Mouse (Mus musculus): ENCODE data around the gene Tmbim6.
"Not testable (repeated sequence)": the region's sequence is repeated elsewhere in the genome, so short reads cannot be mapped to it uniquely, and the experiment has no call there.

Tmbim6 gene

DNA sequence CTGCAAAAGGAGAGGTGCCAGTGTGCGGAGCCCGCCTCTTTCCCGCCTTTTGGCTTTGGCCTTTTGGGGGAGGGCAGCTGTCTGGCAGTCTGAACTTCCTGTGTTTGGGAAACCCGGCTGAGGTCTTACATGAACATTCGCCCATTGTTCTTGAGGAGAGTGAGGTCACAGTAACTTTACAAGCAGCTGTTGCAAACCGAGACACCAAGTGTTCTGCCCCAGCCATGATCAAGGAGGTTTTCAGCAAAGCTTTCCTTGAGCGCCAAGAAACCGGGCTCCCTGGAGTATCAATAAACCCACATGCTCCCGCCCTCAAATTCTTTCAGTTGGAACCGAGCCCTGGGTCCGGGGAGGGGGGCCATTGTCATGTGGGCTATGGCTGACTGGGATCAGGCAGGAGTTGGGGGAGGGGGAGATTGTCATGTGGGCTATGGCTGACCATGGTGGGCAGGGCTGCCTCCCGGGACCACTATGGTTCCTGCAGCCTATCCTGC is 27.9 kb downstream of the Tmbim6 start:
- peak; percentile 44 to 55 for DNase-seq

DNA sequence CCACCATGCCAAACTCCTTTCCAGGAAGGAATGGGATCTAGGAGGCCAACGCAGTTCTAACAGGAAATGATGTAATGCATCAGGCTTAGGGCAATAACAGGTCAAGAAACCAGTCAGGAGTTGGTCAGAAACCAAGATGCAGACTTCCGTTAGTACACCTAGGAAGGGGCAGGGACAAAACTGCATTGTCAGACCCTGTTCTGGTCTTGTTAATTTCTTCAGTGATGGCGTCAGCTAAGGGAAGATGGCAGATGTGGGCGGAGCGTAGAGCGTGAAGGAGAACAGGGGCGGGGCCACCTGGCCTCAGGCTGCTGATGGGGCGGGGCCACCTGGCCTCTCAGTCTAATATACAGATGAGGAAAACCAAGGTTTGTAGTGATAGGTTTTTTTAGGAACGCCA is 28.5 kb downstream of the Tmbim6 start:
- no peak for DNase-seq

DNA sequence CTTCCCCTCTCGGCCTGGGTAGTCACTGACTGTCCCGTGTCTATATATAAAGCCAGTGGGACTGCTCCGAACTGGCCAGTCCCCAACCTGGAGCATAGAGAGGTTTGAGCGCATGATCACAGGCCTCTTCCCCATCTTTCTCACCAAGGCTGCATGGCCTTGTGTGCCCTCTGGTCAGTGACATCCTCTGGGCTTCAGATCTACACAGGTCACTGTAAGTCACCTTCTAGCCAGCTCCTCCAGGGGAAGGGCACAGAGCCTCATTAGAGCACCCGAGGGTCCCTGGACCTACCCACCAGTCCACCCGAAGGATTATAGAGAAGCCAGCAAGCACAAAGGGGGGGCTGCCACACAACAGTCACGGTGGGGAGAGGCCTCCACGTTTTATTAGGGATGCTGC is 29.0 kb downstream of the Tmbim6 start:
- DNase-seq, result no peak

DNA sequence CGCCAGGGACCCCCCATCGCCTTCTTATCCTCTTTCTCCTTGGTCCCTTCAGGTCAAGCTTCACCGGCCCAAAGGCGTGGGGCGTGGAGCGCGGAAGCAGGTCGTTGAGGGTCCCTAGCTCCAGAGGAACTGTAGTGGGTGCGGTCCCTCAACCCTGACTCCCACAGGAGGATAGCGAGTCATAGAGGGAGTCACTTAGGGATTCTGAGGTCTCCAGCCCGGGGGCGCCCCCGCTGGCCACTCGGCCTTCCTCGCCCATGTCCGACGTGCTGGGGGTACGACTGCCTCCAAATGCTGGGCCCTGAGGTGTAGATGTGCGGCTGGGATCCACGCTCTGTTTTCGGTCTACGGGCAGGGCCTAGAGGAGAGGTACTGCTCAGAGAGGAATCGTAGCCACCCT is 29.9 kb downstream of the Tmbim6 start:
- no peak for DNase-seq

DNA sequence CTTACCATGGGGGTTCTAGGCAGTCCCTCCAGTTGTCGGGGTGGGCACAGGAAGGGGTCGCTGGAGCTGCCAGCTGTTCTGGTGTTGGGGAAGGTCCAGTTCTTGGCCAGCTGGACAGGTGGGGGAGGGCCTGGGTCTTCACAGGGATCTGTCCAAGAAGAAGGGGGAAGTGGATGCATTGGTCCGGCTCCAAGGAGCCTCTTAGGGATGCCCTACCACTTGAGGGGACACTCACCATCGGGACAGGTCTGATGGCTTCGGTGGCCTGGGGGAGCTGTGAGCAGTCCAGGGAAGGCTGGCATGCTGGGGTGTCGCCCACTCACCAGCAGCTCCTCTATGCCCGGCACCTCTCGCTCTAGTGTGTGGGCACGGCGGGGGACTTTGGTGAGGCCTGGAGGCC is 30.4 kb downstream of the Tmbim6 start:
- no peak for DNase-seq

DNA sequence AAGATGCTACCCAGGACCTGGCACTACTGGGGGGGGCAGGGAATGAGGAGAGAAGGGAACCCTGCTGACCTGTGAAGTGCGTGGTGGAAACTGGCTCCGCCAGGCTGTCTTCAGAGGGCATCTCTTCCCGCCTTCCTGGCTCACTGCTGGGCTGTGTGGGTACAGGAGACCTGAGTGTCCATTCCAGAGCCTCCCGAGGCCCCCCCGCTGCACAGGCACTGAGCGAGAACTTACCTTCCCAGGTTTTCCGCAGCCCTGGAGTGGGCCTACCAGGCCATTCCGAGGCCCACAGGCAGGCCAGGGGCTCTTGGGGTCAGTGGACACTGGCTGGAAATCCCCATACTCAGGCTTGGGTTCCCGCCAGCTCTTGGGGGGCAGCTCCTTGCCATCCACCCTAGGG is 31.2 kb downstream of the Tmbim6 start:
- DNase-seq, result no peak

DNA sequence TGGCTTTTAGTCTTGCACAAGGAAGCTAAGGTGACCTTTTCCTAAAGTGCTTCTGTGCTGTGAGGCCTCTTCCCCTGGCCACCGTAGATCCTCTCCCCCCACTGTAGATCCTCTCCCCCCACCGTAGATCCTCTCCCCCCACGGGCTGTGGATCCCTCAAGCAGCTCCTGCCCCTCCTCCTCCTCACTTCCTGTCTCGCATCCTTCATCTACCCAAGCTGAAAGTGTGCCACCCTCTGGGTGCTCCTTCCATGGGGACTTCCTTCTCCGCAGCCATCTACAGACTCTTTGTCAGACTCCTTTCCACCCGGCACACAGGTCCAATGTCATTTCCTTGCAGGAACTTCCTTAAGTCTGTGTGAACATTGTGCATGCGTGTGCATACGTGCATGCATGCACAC is 37.7 kb downstream of the Tmbim6 start:
- no peak for DNase-seq

DNA sequence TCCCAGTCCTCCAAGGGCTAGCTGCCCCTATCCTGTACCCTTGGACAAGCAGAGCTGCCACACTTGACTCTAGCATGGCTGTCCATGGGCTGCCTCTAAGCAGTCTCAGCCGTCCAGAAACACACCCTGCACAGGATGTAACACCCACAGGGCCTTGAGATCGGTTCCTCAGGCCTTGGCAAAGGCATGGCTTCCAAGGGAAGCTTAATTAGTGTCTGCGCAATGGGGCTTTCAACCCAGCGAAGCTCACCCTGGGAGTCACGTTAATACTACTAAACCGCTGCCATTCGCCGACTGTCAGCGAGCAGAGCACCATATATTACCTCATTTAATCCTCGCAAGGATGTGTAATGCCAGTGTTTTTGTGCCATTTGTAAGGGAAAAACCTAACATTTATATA is 38.4 kb downstream of the Tmbim6 start:
- DNase-seq, result no peak

DNA sequence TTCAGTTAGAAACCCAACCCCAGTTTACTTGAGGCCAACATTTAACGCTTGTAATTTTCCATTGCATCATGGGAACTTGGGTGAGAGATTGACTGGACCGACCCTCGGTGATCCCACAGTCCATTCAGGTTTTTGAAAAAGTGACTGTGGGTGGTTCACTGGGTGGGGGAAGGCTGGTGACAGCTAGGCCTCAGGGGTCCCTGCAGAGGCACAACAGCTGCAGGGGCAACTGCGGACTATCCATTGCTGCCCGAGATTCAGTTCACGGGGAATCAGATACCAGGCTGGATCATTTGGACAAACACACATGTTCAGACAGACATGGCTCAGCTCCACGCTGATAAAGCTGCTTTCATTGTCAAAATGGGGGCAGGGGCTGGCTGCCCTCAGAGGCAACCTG is 38.8 kb downstream of the Tmbim6 start:
- no peak for DNase-seq

DNA sequence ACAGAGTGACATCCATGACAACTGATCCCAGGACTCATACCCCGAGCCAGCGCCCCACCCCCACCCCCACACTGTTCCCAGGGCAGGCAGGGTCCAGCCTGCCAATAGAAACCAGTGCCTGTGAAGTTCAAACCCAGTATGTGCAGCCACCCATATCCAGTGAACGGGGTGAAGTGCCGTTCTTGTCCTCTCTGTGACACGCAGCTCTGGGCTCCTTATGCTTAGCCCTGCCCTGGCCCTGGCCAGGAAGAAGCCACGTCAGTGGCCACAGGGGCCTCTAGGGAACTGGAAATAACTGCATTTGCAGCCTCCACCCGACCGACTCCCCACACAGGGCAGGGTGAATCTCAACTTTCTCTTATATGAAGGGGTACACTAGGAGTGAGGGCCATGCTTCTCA is 39.3 kb downstream of the Tmbim6 start:
- no peak for DNase-seq

DNA sequence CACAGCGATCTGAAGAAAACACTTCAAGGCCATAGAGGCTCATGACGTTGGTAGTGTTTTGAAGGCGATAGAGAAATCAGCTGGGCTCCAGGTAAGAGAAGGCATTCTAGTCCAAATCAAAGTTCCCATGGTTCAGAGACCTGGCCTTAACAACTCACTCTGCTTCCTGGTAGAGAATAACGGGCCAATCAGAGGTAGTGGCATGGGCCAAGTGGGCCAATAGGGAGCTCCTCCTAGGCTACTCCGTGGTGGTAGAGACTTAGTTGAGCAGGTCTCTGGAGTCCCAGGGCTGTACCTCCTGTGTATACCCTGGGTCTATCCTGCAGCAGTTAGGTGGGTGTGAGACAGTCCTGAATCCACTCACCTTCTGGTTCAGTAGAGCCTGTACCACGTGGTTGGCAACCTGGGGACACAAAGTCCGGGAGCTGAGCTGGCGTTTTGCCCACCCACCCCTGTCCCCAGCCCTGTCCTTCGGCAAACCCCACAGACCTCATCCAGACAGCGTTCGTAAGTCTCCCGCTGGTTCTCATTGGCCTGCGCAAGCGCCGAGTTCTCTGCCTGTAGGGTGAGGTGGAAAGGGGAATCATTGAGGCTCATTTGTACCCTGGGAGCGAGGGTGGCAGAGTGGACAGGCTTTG is 40.5 kb downstream of the Tmbim6 start:
- no peak for DNase-seq

DNA sequence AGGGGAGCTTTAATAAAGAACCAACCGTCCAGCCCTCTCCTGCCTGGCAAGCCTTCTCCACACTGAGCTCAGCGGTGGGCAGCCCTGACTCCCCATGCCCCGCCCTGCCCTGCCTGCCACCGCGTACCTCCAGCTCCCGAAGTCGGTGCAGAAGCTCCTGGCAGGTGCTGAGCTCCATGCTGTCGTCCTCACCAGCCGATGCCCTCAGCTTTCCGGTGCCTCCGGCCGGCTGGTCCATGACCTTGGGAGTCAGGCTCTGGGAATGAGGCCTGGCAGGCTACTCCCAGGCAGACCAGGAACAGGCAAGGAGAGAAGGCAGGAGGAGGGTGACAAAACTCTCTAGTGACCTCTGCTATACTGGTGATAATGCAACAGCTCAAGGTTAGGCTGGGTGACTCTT is 41.2 kb downstream of the Tmbim6 start:
- DNase-seq, result no peak

DNA sequence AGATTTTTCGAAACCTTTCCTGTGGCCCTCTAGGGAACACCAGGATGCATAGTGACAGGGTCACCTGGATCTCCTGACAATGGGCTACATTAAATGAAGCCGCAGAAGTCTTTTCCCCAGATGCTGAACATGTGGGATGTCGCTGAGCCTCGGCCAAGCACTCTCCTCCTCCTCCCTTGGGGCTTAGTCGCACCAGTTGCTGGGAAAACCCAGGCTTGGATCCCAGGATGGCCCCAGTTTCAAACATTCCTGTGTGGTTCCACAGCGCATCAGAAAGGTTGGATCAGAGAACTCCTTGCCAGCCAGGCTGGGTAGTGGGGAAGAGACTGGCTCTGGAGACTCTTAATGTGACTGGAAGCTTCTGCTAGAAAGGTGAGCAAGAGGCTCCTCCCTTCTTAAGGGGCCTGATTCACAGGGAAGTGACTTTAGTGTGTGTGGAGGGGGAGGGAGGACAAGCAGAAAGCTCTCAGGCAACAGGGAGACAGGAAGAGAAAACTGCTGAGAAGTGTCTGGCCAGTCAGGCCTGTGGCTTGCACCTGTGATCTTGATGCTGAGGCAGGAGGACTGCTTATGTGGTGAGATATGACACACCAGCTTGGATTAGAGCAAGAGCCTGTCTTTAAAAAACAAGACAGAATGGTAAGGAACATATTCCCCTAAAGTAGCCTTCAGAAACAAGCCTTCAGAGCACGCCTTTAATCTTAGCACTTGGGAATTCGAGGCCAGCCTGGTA is 46.5 kb downstream of the Tmbim6 start:
- DNase-seq, result no peak

DNA sequence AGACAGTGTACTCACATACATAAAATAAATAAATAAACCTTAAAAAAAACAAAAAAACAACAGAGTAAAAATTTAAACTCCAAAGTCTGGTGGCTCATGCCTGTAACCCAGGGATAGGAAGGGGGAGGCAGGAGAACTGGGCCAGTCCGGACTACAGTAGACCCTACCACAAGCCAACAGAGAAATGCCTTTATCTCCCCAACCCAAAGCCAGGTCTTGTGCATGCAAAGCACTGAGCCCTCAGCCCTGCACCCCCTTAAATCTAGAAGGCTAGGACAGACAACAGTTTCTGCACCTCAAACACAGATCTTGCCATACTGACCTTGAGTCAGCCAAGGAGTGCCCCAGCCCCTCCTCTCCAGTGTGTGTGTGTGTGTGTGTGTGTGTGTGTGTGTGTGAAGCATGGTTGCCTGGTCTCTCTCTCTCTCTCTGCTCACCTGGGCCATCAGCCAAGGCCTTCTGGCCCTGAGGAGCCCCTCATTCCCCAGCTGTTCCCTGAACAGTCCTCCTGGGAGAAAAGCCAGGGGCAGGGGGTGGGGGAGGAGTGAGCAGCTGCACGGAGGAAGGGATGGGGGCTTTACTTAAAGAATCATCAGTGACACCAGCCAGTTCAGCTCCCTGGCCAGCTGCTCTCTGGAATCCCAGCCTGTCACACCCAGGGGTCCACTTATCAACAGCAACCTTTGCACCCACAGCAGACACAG is 47.6 kb downstream of the Tmbim6 start:
- no peak for DNase-seq

DNA sequence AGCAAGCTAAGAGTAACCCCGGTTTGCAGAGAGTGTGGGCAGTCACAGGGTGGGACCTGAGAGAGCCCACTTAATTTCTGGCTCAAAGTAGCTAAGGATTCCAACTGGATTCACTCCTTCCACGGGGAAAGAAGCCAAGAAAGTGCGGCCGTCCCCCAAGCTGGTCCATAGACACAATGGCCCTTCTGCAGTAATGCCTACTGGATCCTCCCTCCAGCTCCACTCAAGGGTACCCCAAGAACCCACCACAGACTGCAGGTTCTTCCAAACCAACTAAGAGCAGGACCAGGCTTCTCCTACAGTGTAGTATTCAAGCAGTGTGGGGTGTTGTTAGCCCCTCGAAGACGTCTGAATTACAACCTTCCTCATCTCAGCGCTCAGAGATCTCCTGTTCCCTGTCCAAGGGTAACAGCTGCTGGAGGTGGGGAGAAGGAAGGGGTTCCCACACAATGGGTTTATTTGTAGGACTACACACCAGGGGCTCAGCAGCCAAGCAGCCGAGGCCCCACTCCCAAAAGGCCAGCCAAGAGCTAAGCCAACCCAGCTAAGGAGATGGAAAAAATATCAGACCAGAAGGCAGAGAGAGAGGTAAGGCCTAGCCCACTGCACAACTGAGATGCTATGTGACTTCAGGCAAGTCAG is 48.3 kb downstream of the Tmbim6 start:
- no peak for DNase-seq

DNA sequence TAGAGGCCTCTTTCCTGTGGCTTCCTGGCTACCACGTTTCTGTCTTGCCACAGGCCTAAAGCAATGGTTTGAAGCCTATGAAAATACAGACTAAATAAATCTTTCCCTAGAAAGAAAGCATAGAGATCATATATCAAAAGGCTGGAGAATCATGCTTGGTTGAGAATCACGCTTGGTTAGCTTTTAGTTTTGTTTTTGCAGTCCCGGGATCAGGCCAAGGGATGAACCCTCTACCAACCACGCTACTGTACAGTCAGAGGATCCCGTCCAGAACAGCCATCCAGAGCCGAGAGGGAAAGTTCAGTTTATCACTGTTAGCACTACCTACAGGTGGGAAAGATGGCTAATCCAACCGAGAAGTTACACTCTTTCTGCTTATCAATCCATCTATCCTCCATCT is 49.7 kb downstream of the Tmbim6 start:
- DNase-seq, result no peak

DNA sequence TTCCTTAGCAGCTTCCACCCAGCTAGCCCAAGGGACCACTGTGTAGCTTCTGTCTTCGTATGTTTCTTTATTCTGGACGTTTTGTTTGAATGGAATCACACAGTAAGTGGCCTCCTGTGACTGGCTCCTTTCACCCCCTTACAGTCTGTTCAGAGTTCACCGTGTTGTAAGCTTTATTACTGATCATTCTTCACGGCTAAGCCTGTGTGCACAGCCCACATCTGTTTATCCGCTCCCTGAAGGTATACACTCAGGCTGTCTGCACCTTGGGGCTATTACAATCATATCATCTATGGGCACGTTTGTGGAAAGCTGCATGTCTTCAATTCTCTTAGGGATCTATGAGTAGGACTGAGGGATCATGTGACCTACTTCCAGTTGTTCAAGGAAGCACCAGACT is 52.9 kb downstream of the Tmbim6 start:
- DNase-seq, result no peak

DNA sequence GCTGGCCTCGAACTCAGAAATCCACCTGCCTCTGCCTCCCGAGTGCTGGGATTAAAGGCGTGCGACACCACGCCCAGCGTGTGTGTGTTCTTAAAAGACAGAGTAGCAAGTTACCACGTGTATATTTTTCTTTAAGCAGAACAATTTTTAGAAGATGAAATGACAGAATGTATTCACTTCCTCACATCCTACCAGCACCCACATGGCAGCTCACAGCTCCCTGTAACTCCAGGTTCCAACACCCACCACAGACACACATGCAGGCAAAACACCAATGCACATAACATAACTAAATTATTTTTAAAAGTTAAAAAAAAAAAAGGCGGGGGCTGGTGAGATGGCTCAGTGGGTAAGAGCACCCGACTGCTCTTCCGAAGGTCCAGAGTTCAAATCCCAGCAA is 53.5 kb downstream of the Tmbim6 start:
- not testable (repeated sequence) for DNase-seq

DNA sequence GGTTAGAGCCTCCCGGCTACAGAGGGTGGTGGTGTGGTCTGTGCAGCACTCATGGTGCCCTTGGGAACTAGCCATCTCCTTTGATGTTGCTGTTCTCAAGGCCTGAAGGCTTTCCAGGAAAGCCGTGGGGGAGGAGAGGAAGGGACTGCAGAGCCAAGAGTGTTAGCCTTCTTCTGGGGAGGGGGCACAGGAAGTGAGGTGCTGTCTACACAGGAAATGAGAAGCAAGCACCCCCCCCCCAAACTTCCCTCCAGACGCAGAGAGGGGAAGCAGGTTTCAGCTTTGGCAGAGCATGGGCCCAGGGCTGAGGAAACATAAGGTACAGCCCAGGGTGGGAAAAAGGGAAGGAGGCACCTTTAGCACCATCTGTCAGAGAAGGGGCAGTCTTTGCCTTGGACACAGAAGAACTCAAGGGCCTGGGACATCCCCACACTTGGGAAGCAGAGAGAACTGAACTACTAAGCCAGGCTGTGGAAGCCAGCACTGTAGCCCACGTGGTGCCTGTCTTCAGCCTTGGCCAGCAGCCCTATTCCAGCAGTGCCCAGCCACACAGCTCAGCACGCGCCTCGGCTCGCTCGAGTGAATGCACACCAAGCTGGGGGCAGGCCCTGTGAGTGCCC is 56.6 kb downstream of the Tmbim6 start:
- no peak for DNase-seq

DNA sequence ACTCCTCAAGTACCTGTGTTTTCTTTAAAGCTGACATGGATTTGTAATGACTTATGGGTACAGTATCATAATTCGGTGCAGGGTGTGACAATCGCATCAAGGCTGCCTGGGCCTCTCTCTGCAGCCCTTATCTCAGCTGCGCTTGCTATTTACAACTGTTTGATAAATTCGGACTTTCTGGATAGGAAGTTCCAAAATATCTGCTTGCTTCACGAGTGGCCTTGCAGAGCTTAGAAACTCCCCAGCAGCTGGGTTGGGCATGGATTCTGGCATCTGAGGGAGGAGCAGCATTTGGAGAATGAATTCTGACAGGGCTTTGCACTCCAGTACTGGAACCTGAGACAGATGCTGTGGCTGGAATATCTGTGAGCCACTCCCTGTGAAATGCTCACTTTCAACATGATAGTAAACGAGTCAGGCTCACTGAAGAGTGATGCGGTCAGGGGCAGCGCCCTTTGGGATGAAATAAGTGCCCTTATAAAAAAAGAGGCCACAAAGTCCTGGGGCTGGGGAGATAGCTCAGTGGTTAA is 57.1 kb downstream of the Tmbim6 start:
- no peak for DNase-seq

DNA sequence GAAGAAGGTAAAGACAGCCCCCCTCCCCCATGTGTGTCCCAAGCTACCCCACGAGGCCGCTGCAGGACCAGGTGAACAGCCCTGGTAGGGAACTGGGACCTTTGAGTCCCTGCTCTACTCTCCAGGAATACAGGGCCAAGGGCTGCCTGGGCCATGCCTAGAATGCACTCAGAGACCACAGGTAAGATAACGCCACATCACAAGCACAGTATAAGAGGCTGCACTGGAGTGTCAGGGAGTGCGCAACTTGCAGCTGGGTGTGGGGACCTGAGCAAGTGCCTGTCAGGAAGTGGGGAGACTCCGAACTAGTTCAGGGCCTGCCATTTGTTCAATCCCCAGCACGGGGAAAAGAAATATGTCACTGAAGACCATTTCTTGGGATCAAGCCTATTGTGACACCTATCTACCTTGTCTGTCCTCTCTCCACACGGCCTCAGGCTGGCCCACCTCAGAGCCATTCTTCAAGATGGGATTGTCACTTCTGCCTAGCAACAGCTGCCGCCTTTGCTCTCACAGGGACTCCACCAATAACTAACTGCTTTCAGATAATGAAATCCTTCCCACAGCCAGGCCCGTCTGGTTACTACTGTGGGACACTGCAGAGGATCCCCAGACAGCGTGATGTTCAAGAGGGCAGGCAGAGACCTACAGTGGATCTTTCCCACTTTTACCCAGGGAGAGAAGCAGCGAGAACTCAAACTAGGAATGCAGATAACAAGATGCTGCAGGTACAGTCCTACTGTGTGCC is 60.6 kb downstream of the Tmbim6 start:
- no peak for DNase-seq

Data from kidney, adult 8-10 months (tissue).